Mouse (Mus musculus) heart, embryonic 16.5 days (tissue): ENCODE results near the gene Sufu. TPM values are rescaled to one million over a fixed set of nuclear protein-coding genes. Genes with fewer than 3 reads are reported as not detected.

Experiments used
- ATAC-seq: fragments of 200-750 bp; cut with Nextera tagmentation; replicated peaks from 2 replicates; pipeline ENCODE4 v1.8.0; 2017; ENCODE audit warnings: moderate number of reproducible peaks; ENCODE audit not compliant: insufficient read depth, low FRiP score; ENCODE audit errors: extremely low read depth
- H3K27ac ChIP-seq: fragments of 300-500 bp; sonication (generic); 2 replicates; pipeline ENCODE4 v1.5.1; 2014; ENCODE audit warnings: mild to moderate bottlenecking, low read length, control low read depth, moderate library complexity
- H3K27me3 ChIP-seq: fragments of 300-500 bp; sonication (generic); 2 replicates; pipeline ENCODE4 v1.6.1; 2014; ENCODE audit warnings: low read length, mixed read lengths; ENCODE audit not compliant: control insufficient read depth, insufficient read depth
- H3K36me3 ChIP-seq: fragments of 300-500 bp; sonication (generic); 2 replicates; pipeline ENCODE4 v1.6.1; 2014; ENCODE audit not compliant: control insufficient read depth, insufficient read depth
- H3K4me1 ChIP-seq: fragments of 300-500 bp; sonication (generic); 2 replicates; pipeline ENCODE4 v1.6.1; 2014; ENCODE audit warnings: low read length, mixed read lengths; ENCODE audit not compliant: control insufficient read depth, insufficient read depth
- H3K4me2 ChIP-seq: fragments of 300-500 bp; sonication (generic); 2 replicates; pipeline ENCODE4 v1.6.1; 2014; ENCODE audit warnings: low read depth, mild to moderate bottlenecking, control low read depth, low read length
- H3K4me3 ChIP-seq: fragments of 300-500 bp; sonication (generic); 2 replicates; pipeline ENCODE4 v1.5.1; 2014; ENCODE audit warnings: mild to moderate bottlenecking, control low read depth, low read length
- H3K9ac ChIP-seq: fragments of 300-500 bp; sonication (generic); 2 replicates; pipeline ENCODE4 v1.6.1; 2014; ENCODE audit warnings: low read length, control low read depth
- H3K9me3 ChIP-seq: fragments of 300-500 bp; sonication (generic); replicated peaks from 2 replicates; pipeline ENCODE4 v1.6.1; 2016; ENCODE audit warnings: low read length; ENCODE audit not compliant: control insufficient read depth
- WGBS: fragments of 180-500 bp; shearing (Covaris S2); extraction: QIAGEN DNeasy Blood & Tissue Kit; methylation state at CpG from one replicate; pipeline ENCODE4 v1.1.7; 2014; 5-methylcytosine and 5-hydroxymethylcytosine counted together
- polyA plus RNA-seq: library from polyadenylated mRNA; unstranded; fragments of >200 nt; fragmentation: Nextera tagmentation; extraction: Ambion mirVana; gene quantifications from 2 replicates; pipeline ENCODE4 v1.2.1, GENCODE M21; 2015

The Sufu gene
- polyA plus RNA-seq, 1 experiment from 2014 or later: 17.6 TPM

GRCm38 (mm10) chr19:46522433-46523044, 125.8 kb downstream of the Sufu start:
- Histone ChIP-seq H3K36me3 (no peaks in the 10 kb centered on the region), H3K27me3 (no peaks in the 10 kb centered on the region), H3K4me2 (peak overlapping the region; percentile 19), H3K27ac (peak overlapping the region; percentile 34; the same call in 1 of the 2 replicates), H3K4me3 (no peak overlapping the region), H3K9me3 (no peaks in the 10 kb centered on the region), H3K4me1 (peaks cover 66% of the 10 kb centered on the region), H3K9ac (peak overlapping the region; percentile 45; the same call in 1 of the 2 replicates)
- WGBS: 14% methylated on average over 15 of the region's 15 CpGs
- ATAC-seq: no peak

- ATAC-seq: no peak
- H3K27ac ChIP-seq: peak overlapping the region; percentile 79
- H3K4me1 ChIP-seq: peaks cover 66% of the 10 kb centered on the region
- peak overlapping the region; percentile 52 for H3K9ac ChIP-seq
- no peak overlapping the region for H3K4me3 ChIP-seq
- peak overlapping the region; percentile 61 for H3K4me2 ChIP-seq
- no peaks in the 10 kb centered on the region for H3K36me3 ChIP-seq
- H3K27me3 ChIP-seq: no peaks in the 10 kb centered on the region
- H3K9me3 ChIP-seq: no peaks in the 10 kb centered on the region
Measured at GRCm38 (mm10) chr19:46523131-46523479, 126.4 kb downstream of the Sufu start.

GRCm38 (mm10) chr19:46523480-46524151, 126.9 kb downstream of the Sufu start:
- peaks cover 67% of the 10 kb centered on the region for H3K4me1 ChIP-seq
- 5% methylated on average over 20 of the region's 20 CpGs for WGBS
- H3K27me3 ChIP-seq: no peaks in the 10 kb centered on the region
- H3K9ac ChIP-seq: peak overlapping the region; percentile 52
- peak overlapping the region; percentile 36 for H3K4me3 ChIP-seq
- no peaks in the 10 kb centered on the region for H3K9me3 ChIP-seq
- peak overlapping the region; percentile 79 for H3K27ac ChIP-seq
- peak overlapping the region; percentile 61 for H3K4me2 ChIP-seq
- peak; percentile 77 for ATAC-seq
- H3K36me3 ChIP-seq: no peaks in the 10 kb centered on the region

GRCm38 (mm10) chr19:46524152-46524544, 127.5 kb downstream of the Sufu start:
- Histone ChIP-seq H3K36me3 (no peaks in the 10 kb centered on the region), H3K4me3 (peak overlapping the region; percentile 36), H3K4me1 (peaks cover 67% of the 10 kb centered on the region), H3K9ac (peak overlapping the region; percentile 52), H3K9me3 (no peaks in the 10 kb centered on the region), H3K27me3 (no peaks in the 10 kb centered on the region), H3K27ac (peak overlapping the region; percentile 79), H3K4me2 (peak overlapping the region; percentile 61)
- WGBS: 12% methylated on average over 6 of the region's 6 CpGs
- ATAC-seq: no peak

GRCm38 (mm10) chr19:46524601-46525321, 128.1 kb downstream of the Sufu start:
- Histone ChIP-seq H3K4me2 (peak overlapping the region; percentile 61), H3K9me3 (no peaks in the 10 kb centered on the region), H3K9ac (peak overlapping the region; percentile 52; the same call in 1 of the 2 replicates), H3K4me1 (peaks cover 70% of the 10 kb centered on the region), H3K27ac (peak overlapping the region; percentile 79), H3K27me3 (no peaks in the 10 kb centered on the region), H3K36me3 (no peaks in the 10 kb centered on the region), H3K4me3 (no peak overlapping the region)
- 32% methylated on average over 14 of the region's 14 CpGs for WGBS
- peak; percentile 19 for ATAC-seq

- peak overlapping the region; percentile 41; the same call in 1 of the 2 replicates for H3K27ac ChIP-seq
- no peaks in the 10 kb centered on the region for H3K27me3 ChIP-seq
- H3K36me3 ChIP-seq: no peaks in the 10 kb centered on the region
- WGBS: 59% methylated on average over 10 of the region's 10 CpGs
- H3K4me1 ChIP-seq: peaks cover 82% of the 10 kb centered on the region
- no peaks in the 10 kb centered on the region for H3K9me3 ChIP-seq
- no peak for ATAC-seq
- no peak overlapping the region for H3K4me3 ChIP-seq
- no peak overlapping the region for H3K4me2 ChIP-seq
- H3K9ac ChIP-seq: 0 out of 2 replicates have a peak overlapping the region, but pooled peaks have one; percentile 1
Measured at GRCm38 (mm10) chr19:46525691-46526631, 129.3 kb downstream of the Sufu start.

GRCm38 (mm10) chr19:46527632-46528528, 131.2 kb downstream of the Sufu start:
- H3K27me3 ChIP-seq: no peaks in the 10 kb centered on the region
- H3K4me2 ChIP-seq: peak overlapping the region; percentile 73
- no peaks in the 10 kb centered on the region for H3K9me3 ChIP-seq
- peaks cover 91% of the 10 kb centered on the region for H3K4me1 ChIP-seq
- peak overlapping the region; percentile 74 for H3K9ac ChIP-seq
- ATAC-seq: no peak
- WGBS: 22% methylated on average over 17 of the region's 17 CpGs
- no peaks in the 10 kb centered on the region for H3K36me3 ChIP-seq
- H3K27ac ChIP-seq: peak overlapping the region; percentile 98
- H3K4me3 ChIP-seq: peak overlapping the region; percentile 40
